Mouse (Mus musculus): Measurements from ENCODE around the gene Borcs6.
A peak's percentile ranks its signal among the peaks of the same experiment; 100 is the strongest.

Gene Borcs6

DNA sequence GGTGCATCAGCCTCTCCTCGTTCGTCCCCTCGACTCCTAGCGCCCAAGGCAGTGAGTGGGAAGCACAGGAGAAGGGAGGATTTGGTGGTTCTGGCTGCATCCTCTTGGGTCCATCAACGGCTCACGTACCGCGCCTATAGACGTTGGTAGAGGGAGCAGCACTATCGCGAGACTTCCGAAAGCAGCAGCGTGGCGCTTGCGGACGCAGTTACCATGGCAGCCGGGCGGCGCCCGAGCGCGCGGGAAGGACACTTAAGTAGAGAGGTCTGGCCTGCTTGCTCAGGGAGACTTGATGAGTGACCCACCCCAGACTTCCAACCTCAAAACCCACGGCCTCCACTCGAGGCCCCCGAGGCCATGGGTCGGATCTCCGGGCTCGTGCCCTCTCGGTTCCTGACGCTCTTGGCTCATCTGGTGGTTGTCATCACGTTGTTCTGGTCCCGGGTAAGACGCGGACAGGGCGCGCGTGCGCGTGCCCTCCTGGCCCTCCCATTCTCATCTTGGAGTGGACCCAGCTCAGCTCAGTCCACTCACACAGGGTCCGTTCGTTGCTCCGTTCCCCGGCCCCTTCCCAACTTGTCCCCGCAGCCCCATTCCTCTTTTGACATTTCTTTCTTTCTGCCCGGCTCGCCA, 11.2 kb downstream of the Borcs6 start, which contains the start of gene Tmem107:
Gene Tmem107, plus strand, starts transcription at position 217 of the 633 bp plus-strand sequence.
- peak; percentile 96 to 97 for DNase-seq (ENCODE audit: low spot score in 2 of 2)

DNA sequence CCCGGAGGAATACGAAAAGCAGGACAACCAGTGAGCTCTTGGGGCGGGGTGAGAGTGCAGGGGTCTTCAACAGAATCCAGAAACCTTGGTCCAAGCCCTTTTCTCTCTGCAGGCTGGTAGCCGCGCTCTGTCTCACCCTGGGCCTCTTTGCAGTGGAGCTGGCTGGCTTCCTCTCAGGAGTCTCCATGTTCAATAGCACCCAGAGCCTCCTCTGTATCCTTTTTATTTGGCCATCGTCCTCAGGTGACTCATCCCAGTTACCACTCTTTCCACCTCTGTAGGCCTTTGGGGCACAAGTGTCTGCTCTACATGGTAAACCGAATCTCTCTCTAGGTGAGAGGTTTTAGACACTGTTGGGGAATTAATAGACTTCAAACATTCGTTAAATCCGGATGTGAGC, 11.7 kb downstream of the Borcs6 start:
- DNase-seq (ENCODE audit: low spot score in 2 of 2): no peak

GRCm38 (mm10) chr11:69072234-69072633, 12.7 kb downstream of the Borcs6 start:
- DNase-seq (ENCODE audit: low spot score in 2 of 2): no peak

DNA sequence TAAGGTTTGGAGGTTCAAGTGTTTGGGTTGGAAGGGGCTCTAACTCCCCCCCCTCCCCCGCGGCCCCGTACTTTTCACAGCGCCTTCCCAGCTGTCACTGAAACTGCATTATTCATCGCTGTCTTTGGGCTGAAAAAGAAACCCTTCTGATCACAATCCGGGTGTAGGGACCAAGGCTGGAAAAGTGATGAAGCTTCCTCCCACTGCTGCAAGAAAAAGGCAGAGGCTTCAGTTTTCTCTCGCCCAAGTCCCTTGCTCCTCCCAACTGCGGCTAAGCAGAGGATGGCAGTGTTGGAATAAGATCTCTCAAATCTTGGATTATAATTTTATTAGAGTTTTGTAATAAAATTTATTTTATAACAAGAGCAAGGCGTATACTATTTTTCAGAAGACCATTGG, 13.1 kb downstream of the Borcs6 start:
- DNase-seq (ENCODE audit: low spot score in 2 of 2): no peak

- DNase-seq (ENCODE audit: low spot score in 2 of 2): peak; percentile 93 to 94
These were observed 13.8 kb downstream of the Borcs6 start for GRCm38 (mm10) chr11:69073065-69073888.

GRCm38 (mm10) chr11:69073951-69074775, 14.6 kb downstream of the Borcs6 start:
- DNase-seq (ENCODE audit: low spot score in 2 of 2): no peak

DNA sequence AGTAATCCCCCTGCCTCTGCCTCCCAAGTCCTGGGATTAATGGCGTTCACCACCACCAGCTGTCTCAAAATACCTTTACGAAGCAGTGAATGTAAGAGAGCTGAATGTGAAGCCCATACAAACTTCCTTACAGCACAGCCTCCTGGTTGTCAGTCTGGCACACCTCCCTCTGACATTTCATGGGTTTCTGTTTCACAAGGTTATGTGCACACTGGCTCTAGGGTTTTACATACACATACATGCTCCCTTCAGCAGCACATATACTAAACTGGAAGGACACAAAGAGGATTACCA, 15.2 kb downstream of the Borcs6 start:
- DNase-seq (ENCODE audit: low spot score in 2 of 2): no peak

DNA sequence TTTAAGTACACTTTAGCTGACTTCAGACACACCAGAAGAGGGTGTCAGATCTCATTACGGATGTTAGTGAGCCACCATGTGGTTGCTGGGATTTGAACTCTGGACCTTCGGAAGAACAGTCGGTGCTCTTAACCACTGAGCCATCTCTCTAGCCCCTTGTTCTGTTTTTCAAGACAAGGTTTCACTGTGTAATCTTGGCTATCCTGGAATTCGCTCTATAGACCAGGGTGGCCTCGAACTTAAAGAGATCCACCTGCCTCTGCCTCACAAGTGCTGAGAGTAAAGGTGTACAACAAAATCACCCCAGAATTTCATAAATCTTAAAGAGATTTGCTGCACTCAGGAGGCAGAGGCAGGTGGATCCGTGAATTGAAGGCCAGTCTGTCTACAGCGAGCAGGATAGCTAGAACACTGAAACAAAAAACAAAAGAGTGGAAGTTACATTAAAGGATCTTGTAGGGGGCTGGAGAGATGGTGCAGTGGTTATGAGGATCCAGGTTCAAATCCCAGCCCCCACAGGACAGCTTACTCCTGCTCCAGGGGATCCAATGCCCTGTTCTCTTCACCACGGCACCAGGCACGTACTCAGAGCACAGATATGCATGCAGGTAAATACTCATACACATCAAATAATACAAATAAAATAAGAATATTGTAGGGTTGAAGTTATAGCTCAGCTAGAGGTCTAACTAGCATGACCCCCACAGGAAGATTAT, 16.4 kb downstream of the Borcs6 start:
- DNase-seq (ENCODE audit: low spot score in 2 of 2): no peak

DNA sequence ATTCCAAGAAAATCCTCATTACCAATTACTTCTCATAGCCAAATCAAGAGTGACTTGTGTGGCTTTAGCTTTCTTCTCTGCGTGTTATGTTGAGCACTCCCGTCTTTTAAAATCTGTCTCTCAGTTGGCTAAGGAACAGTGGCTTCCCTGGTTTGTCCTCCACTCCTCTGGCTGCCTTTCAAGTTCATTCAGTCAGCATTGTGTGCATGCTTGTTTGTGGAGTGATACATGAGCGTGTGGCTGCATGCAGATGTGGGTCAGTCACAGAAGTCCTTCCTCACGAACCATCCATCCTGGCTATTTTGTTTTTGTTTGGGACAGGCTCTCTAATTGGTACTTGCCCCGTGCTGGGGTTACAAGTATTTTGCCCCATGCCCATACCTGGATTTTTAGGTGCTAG, 17.1 kb downstream of the Borcs6 start:
- DNase-seq (ENCODE audit: low spot score in 2 of 2): peak in 1 of 2 experiments; percentile 54

DNA sequence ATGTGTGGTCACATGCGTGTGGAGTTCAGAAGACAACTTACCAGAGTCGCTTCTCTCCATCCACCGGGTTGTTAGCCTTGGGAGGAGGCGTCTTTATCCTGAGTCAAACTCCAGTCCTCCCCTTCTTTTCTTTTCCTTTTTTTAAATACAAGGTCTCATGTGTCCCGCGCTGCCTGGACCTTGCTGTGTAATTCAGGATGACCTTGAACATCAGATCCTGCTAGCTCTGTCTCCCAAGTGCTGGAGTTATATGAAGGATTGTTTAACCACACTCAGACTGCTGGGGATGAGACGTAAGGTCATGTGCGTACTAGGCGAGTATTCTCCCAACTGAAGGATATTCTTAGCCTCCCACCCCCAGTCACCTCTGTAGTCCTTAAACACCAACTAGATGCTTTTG, 17.8 kb downstream of the Borcs6 start:
- no peak for DNase-seq (ENCODE audit: low spot score in 2 of 2)

- no peak for DNase-seq (ENCODE audit: low spot score in 2 of 2)
These were observed 18.5 kb downstream of the Borcs6 start for GRCm38 (mm10) chr11:69078041-69078440.

DNA sequence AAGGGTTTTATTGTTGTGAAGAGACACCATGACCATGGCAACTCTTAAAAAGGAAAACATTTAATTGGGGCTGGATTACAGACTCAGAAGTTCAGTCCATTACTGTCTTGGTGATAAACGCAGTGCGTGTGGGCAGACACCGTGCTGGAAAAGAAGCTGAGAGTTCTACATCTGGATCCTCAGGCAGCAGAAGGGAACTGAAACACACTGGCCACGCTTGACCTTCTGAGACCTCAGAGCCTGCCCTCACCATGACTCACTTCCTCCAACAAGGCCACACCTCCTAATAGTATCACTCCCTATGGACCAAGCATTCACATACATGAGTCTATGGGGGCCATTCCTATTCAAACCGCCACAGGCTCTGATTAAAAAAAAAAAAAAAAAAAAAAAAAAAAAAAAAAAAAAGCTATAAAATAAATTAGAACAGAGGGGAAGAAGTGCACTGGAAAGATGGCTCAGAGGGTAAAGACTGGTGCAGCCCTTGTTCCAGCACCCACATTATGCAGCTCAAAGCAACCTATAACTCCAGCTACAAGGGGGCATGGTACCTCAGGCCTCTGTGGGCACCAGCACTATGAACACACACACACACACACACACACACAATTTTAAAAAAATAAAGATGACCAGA, 19.4 kb downstream of the Borcs6 start:
- peak in 1 of 2 experiments; percentile 25 for DNase-seq (ENCODE audit: low spot score in 2 of 2)

- no peak for DNase-seq (ENCODE audit: low spot score in 2 of 2)
These were observed 20.8 kb downstream of the Borcs6 start for GRCm38 (mm10) chr11:69080102-69080854.

GRCm38 (mm10) chr11:69080855-69081222, 21.3 kb downstream of the Borcs6 start:
- no peak for DNase-seq (ENCODE audit: low spot score in 2 of 2)

- no peak for DNase-seq (ENCODE audit: low spot score in 2 of 2)
These were observed 22.1 kb downstream of the Borcs6 start for GRCm38 (mm10) chr11:69081613-69082012.

DNA sequence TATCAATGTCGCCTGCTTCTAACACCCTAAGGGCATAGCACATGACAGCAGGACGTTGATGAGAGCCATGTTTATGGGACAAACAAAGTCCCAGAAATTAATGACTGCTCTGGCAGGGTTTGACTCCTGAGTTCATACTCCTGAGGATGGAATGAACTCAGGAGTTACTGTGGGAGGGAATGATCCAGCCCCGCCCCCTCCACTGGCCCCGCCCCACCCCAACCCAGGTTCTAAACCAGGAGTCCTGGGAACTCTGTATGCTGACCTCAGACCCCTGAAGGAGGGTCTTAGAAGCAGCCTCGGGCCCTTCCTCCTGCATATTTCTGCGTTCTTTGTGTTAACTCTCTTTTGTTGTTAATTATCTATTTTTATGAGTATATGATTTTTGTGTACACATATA, 26.1 kb downstream of the Borcs6 start:
- no peak for DNase-seq (ENCODE audit: low spot score in 2 of 2)

- DNase-seq (ENCODE audit: low spot score in 2 of 2): peak; percentile 59 to 60
These were observed 26.9 kb downstream of the Borcs6 start for GRCm38 (mm10) chr11:69086390-69086789.

- peak; percentile 35 to 47 for DNase-seq (ENCODE audit: low spot score in 2 of 2)
These were observed 27.6 kb downstream of the Borcs6 start for GRCm38 (mm10) chr11:69087082-69087481.

DNA sequence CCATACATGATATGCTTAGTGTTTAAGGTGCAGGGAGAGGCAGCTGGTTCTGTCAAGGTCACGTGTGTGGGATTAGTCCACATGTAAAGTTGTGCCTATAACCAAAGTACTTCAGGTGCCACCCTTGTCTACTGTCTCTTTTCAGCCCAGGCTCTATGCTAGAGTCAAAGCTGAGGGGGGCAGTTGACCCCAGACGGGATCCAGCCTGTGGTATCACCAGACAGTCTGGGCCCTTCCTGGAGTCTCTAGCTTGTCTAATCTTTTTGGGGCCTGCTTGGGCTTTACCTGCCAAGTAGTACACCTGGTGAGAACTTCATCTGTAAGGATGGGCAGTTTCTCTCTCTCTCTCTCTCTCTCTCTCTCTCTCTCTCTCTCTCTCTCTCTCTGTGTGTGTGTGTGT, 28.1 kb downstream of the Borcs6 start:
- DNase-seq (ENCODE audit: low spot score in 2 of 2): peak in 1 of 2 experiments; percentile 38

DNA sequence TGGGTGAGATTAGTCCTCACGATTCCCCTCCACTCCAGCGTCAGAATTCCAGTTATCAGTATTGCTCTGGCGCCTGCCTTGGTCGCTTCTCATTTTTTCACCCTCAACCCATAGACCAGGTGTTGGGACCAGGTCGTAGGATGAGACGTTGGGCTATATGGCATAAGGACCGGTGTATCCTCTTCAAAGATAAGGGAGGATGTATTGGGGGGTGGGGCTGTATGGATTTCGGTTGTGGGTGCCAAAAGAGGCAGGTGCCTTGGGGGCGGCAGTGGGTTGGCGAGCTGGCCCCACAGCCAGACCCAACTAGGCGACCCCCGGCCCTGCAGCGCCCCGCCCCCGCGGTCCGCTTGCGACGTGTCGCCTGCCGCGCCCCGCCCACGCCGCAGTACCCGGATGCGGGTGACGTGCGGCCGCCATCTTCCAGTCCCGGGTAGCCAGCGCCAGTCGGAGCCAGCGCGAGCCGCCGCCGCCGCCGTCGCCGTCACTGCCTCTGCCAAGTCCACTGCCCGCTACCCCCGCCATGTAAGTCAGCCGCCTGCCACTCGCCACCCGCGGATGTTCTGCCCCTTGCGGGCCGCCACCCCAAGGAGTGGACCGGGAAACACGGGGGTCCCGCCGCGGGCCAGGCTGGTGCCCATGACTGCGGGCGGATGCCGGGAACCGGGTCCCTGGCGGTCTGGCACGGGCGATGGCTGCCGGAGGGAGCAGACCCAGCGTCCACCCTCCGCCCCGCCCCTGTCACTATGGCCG, 28.8 kb downstream of the Borcs6 start, which contains the start of gene Vamp2:
Gene Vamp2, plus strand, starts transcription at position 388 of the 753 bp plus-strand sequence.
- peak; percentile 96 for DNase-seq (ENCODE audit: low spot score in 2 of 2)

Data from right cerebral cortex, postnatal 10 days (tissue).